Mouse (Mus musculus) layer of hippocampus, postnatal 25 days (tissue): Measurements from ENCODE around the gene Osbpl8. TPM values are rescaled to one million over a fixed set of nuclear protein-coding genes. Genes with fewer than 3 reads are reported as not detected.

ENCODE experiments used
- total RNA-seq, 2 experiments: library from RNA; stranded (reverse); gene quantifications; 2 replicates each; pipeline ENCODE4 v1.2.3; 2021

Osbpl8 gene
- total RNA-seq, 2 experiments from 2014 or later = 58.9 to 59.9 TPM

Other genes starting within 250 kb of the Osbpl8 start
- gene Csrp2, start 245.0 kb upstream of the Osbpl8 start, total RNA-seq = 10 to 100 TPM; 27.3 to 29.7 TPM
- 10 to 100 TPM; 84.0 to 96.2 TPM for gene Zdhhc17, start 154.6 kb upstream of the Osbpl8 start, total RNA-seq
- 1 to 10 TPM; 5.8 TPM for gene Bbs10, start 133.9 kb downstream of the Osbpl8 start, total RNA-seq